Mouse (Mus musculus): ENCODE measurements around the gene Mctp2.

DNA sequence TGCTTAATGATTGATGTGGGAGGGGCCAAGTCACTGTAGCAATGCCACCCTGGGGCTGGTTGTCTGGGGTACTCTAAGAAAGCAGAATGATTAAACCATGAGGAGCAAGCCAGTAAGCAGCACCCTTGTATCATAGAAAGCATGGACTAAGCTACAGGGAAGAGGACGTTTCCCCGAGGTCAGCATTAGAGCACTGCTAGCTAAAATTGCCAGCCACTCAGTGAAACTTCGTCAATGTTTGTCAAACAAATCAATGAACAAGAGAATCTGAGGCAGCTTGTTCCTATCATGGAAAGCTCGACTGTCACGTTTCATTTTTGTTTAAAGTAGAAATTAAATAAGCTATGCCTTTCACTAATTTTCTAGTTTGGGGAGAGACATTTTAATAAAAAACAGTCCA lies 124.8 kb downstream of the Mctp2 start:
- TF ChIP-seq CTCF (IDR thresholded peaks at IDR 0.05; ENCODE audit: insufficient read depth, low read length): no peak
- TF ChIP-seq POLR2A (IDR thresholded peaks at IDR 0.05; ENCODE audit: borderline replicate concordance, extremely low read depth, low read depth, low read length): no peak
